Comparison of ENCODE assay signal across 15 mouse cellular contexts in the genomic region with DNA sequence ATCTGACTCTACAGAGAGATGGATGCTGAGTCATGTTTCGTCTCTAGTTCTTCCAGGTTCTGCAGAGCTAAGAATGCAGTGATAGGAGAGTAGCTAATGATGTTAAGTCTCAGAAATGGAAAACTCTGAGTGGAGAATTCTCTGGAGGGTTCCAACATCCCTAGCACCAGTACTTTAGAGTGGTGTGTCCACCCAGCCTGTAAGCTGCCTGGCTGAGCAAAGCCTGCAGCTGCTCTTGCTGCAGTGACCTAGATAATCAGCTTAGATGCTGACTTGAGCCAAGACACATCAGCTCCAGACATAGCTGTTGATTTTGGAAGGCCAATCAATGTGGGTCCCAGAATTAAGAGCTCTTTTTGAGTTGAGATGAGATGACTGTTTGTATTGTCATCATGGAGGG. TPM values are rescaled to one million over a fixed set of nuclear protein-coding genes. Genes with fewer than 3 reads are reported as not detected.
DNase-seq lines count a peak whose midpoint lies in the region; ATAC-seq and TF ChIP-seq lines count a peak whose summit lies in the region.
"Had no signal": no experiment of that assay in that cellular context is flagged by ENCODE, and none has a peak within 500 bp of the region (broad histone marks: within the 10 kb centered on the region; RNA-seq: fewer than 3 reads in every experiment).

No protein-coding gene starts in this region.

- no peak overlapping the region for H3K4me2 ChIP-seq in heart, embryonic 11.5 days
- no peak overlapping the region for H3K4me2 ChIP-seq in midbrain, postnatal 0 days (ENCODE audit: low read depth, low read length, poor library complexity, severe bottlenecking)
- no peak overlapping the region for H3K4me2 ChIP-seq in midbrain, embryonic 11.5 days
- H3K4me2 ChIP-seq: limb, embryonic 12.5 days had no signal

- WGBS in heart, embryonic 11.5 days (ENCODE audit: insufficient replicate concordance), result 69% methylated on average over 1 of the region's 1 CpGs
- 91% methylated on average over 1 of the region's 1 CpGs for WGBS in midbrain, postnatal 0 days
- WGBS in midbrain, embryonic 11.5 days, result 91% methylated on average over 1 of the region's 1 CpGs

- no peak for TF ChIP-seq CTCF in midbrain, postnatal 0 days (IDR thresholded peaks at IDR 0.05)

- H3K36me3 ChIP-seq in heart, embryonic 11.5 days (ENCODE audit: control insufficient read depth, insufficient read depth, low read length), result no peaks in the 10 kb centered on the region
- no peaks in the 10 kb centered on the region for H3K36me3 ChIP-seq in midbrain, postnatal 0 days (ENCODE audit: insufficient read depth, low read length)
- no peaks in the 10 kb centered on the region for H3K36me3 ChIP-seq in midbrain, embryonic 11.5 days (ENCODE audit: control insufficient read depth, insufficient read depth, low read length)
- H3K36me3 ChIP-seq: limb, embryonic 12.5 days; midbrain, embryonic 10.5 days had no signal

- H3K9me3 ChIP-seq in heart, embryonic 11.5 days (replicated peaks; ENCODE audit: control insufficient read depth, low read length), result no peaks in the 10 kb centered on the region
- no peaks in the 10 kb centered on the region for H3K9me3 ChIP-seq in midbrain, postnatal 0 days (ENCODE audit: low read length)
- no peaks in the 10 kb centered on the region for H3K9me3 ChIP-seq in midbrain, embryonic 11.5 days (ENCODE audit: control insufficient read depth, low read length)
- H3K9me3 ChIP-seq: limb, embryonic 12.5 days; midbrain, embryonic 10.5 days had no signal

- H3K27ac ChIP-seq in heart, embryonic 11.5 days (ENCODE audit: low read depth, low read length), result no peak overlapping the region
- no peak overlapping the region for H3K27ac ChIP-seq in midbrain, postnatal 0 days (ENCODE audit: low read depth, low read length)
- H3K27ac ChIP-seq in midbrain, embryonic 11.5 days (ENCODE audit: low read depth, low read length), result no peak overlapping the region
- H3K27ac ChIP-seq: limb, embryonic 12.5 days; midbrain, embryonic 10.5 days had no signal

- no peaks in the 10 kb centered on the region for H3K4me1 ChIP-seq in heart, embryonic 11.5 days (ENCODE audit: control insufficient read depth, insufficient read depth, low read length)
- H3K4me1 ChIP-seq in midbrain, postnatal 0 days (ENCODE audit: insufficient read depth, low read length), result no peaks in the 10 kb centered on the region
- no peaks in the 10 kb centered on the region for H3K4me1 ChIP-seq in midbrain, embryonic 11.5 days (ENCODE audit: control insufficient read depth, insufficient read depth, low read length)
- H3K4me1 ChIP-seq: midbrain, embryonic 10.5 days had no signal

- no peak for ATAC-seq in heart, embryonic 11.5 days (replicated peaks; ENCODE audit: insufficient number of reproducible peaks, low FRiP score, low TSS enrichment)
- ATAC-seq in midbrain, postnatal 0 days (ENCODE audit: low FRiP score), result no peak
- ATAC-seq in midbrain, embryonic 11.5 days (ENCODE audit: low FRiP score), result no peak
- no peak for ATAC-seq in inflammation-experienced regulatory T-cells, adult 6 months
- ATAC-seq: hindbrain, embryonic 16.5 days; liver, postnatal 0 days had no signal

- DNase-seq in heart, adult 8-10 months (ENCODE audit: low spot score), result peak; percentile 58
- DNase-seq in midbrain, postnatal 0 days (ENCODE audit: low spot score), result peak; percentile 28
- DNase-seq in midbrain, embryonic 11.5 days (ENCODE audit: low spot score, missing footprints), result no peak
- peak; percentile 53 for DNase-seq in gastrocnemius, postnatal 25 days
- peak; percentile 32 for DNase-seq in telencephalon, adult 2 months (ENCODE audit: low read depth, low spot score)
- DNase-seq: adrenal gland, postnatal 25 days; cerebellum, adult 11 months; liver, postnatal 0 days; thymus, postnatal 4 days had no signal

- H3K9ac ChIP-seq in heart, embryonic 11.5 days (ENCODE audit: low read depth, low read length), result no peak overlapping the region
- H3K9ac ChIP-seq in midbrain, postnatal 0 days (replicated peaks; ENCODE audit: low read length, poor library complexity, severe bottlenecking), result no peak overlapping the region
- H3K9ac ChIP-seq in midbrain, embryonic 11.5 days (ENCODE audit: low read length), result no peak overlapping the region
- H3K9ac ChIP-seq: limb, embryonic 12.5 days; liver, postnatal 0 days had no signal

- H3K27me3 ChIP-seq in heart, embryonic 11.5 days (ENCODE audit: control insufficient read depth, insufficient read depth, low read length), result no peaks in the 10 kb centered on the region
- H3K27me3 ChIP-seq in midbrain, postnatal 0 days (ENCODE audit: insufficient read depth, low read length), result no peaks in the 10 kb centered on the region
- no peaks in the 10 kb centered on the region for H3K27me3 ChIP-seq in midbrain, embryonic 11.5 days (ENCODE audit: control insufficient read depth, insufficient read depth, low read length)
- H3K27me3 ChIP-seq: CH12.LX; limb, embryonic 12.5 days had no signal

- no peak overlapping the region for H3K4me3 ChIP-seq in heart, embryonic 11.5 days (ENCODE audit: low read depth, low read length)
- H3K4me3 ChIP-seq in midbrain, postnatal 0 days (ENCODE audit: low read depth, low read length), result no peak overlapping the region
- no peak overlapping the region for H3K4me3 ChIP-seq in midbrain, embryonic 11.5 days (ENCODE audit: low read depth, low read length)
- H3K4me3 ChIP-seq: limb, embryonic 12.5 days; midbrain, embryonic 10.5 days had no signal

RNA-seq across cellular contexts. Expression of a gene that starts 21.1 kb away (rescaled TPM):
- total RNA-seq in heart, adult 8-10 months (2022), result not detected
- 0.20 and 0.28 TPM in 2 replicates for polyA plus RNA-seq in heart, embryonic 11.5 days (2014; fragmentation: Nextera tagmentation; extraction: Ambion mirVana)
- total RNA-seq in midbrain, postnatal 0 days (2014; rRNA removed), result 0.49 and 1.4 TPM in 2 replicates
- polyA plus RNA-seq in midbrain, postnatal 0 days (2015; fragmentation: Nextera tagmentation; extraction: Ambion mirVana), result 3.8 and 4.7 TPM in 2 replicates
- 0.72 and 1.0 TPM in 2 replicates for polyA plus RNA-seq in midbrain, embryonic 11.5 days (2014; fragmentation: Nextera tagmentation; extraction: Ambion mirVana)
- total RNA-seq in gastrocnemius, postnatal 25 days (2021), result not detected
- not detected for polyA plus RNA-seq in inflammation-experienced regulatory T-cells, adult 6 months (2017; shearing (Covaris generic))
- total RNA-seq: adrenal gland, postnatal 25 days; CH12.LX had no signal

RNA-seq across cellular contexts. Expression of a gene that starts 30.4 kb away (rescaled TPM):
- total RNA-seq in heart, adult 8-10 months (2022), result 10 to 100 TPM; 12.0 to 18.5 (median 15.0) TPM
- 24.6 and 28.8 TPM in 2 replicates for polyA plus RNA-seq in heart, embryonic 11.5 days (2014; fragmentation: Nextera tagmentation; extraction: Ambion mirVana)
- total RNA-seq in midbrain, postnatal 0 days (2014; rRNA removed), result 16.7 and 18.7 TPM in 2 replicates
- polyA plus RNA-seq in midbrain, postnatal 0 days (2015; fragmentation: Nextera tagmentation; extraction: Ambion mirVana), result 25.4 and 25.5 TPM in 2 replicates
- 21.9 and 24.7 TPM in 2 replicates for polyA plus RNA-seq in midbrain, embryonic 11.5 days (2014; fragmentation: Nextera tagmentation; extraction: Ambion mirVana)
- total RNA-seq in gastrocnemius, postnatal 25 days (2021), result 10 to 100 TPM; 17.8 to 21.3 TPM
- polyA plus RNA-seq in inflammation-experienced regulatory T-cells, adult 6 months (2017; shearing (Covaris generic)), result 10 to 100 TPM; 34.8 to 43.8 (median 35.7) TPM

RNA-seq across cellular contexts. Expression of a gene that starts 44.4 kb away (rescaled TPM):
- total RNA-seq in heart, adult 8-10 months (2022), result 10 to 100 TPM; 10.2 to 12.3 (median 11.4) TPM
- 27.4 and 29.3 TPM in 2 replicates for polyA plus RNA-seq in heart, embryonic 11.5 days (2014; fragmentation: Nextera tagmentation; extraction: Ambion mirVana)
- 31.7 and 67.6 TPM in 2 replicates for total RNA-seq in midbrain, postnatal 0 days (2014; rRNA removed)
- polyA plus RNA-seq in midbrain, postnatal 0 days (2015; fragmentation: Nextera tagmentation; extraction: Ambion mirVana), result 11.6 and 12.1 TPM in 2 replicates
- polyA plus RNA-seq in midbrain, embryonic 11.5 days (2014; fragmentation: Nextera tagmentation; extraction: Ambion mirVana), result 71.1 and 72.3 TPM in 2 replicates
- 10 to 100 TPM; 11.6 to 15.8 TPM for total RNA-seq in gastrocnemius, postnatal 25 days (2021)
- polyA plus RNA-seq in inflammation-experienced regulatory T-cells, adult 6 months (2017; shearing (Covaris generic)), result under 1 TPM in 1 of 3 experiments, not detected in 2; 0.11 TPM

Comparison
In these comparisons a context has a peak if more than half of its experiments do, and no peak if none do; other contexts are left out.
1. RNA of a gene that starts 44.4 kb away (polyA plus RNA-seq): 71.1 to 72.3 TPM in midbrain, embryonic 11.5 days, 27.4 to 29.3 TPM in heart, embryonic 11.5 days and 11.6 to 12.1 TPM in midbrain, postnatal 0 days; 0.11 TPM in inflammation-experienced regulatory T-cells, adult 6 months; every median in the first group is over 10 times any median in the second.